Mouse (Mus musculus) c-Kit-positive CD71-positive TER-119-negative erythroid progenitor cells, embryonic 14.5 days (primary cell): Measurements from ENCODE around the gene Sox11.

Experiments used
- DNase-seq: peaks from one replicate; pipeline ENCODE4 v3.0.0-alpha.2; 2013; ENCODE audit warnings: low read depth

Gene Sox11

GRCm38 (mm10) chr12:27341871-27342690, at the start of gene Sox11:
Gene Sox11, minus strand, starts transcription at chr12:27342574.
- DNase-seq = no peak

GRCm38 (mm10) chr12:27391652-27392305, 49.4 kb upstream of the Sox11 start:
- DNase-seq = no peak

GRCm38 (mm10) chr12:27390439-27390838, 48.1 kb upstream of the Sox11 start:
- DNase-seq = no peak

- DNase-seq = no peak
Observed at GRCm38 (mm10) chr12:27389429-27389828, 47.1 kb upstream of the Sox11 start.

- DNase-seq = no peak
Observed at GRCm38 (mm10) chr12:27372505-27372904, 30.1 kb upstream of the Sox11 start.

GRCm38 (mm10) chr12:27370756-27371155, 28.4 kb upstream of the Sox11 start:
- no peak for DNase-seq

GRCm38 (mm10) chr12:27367476-27367875, 25.1 kb upstream of the Sox11 start:
- DNase-seq = no peak

GRCm38 (mm10) chr12:27363840-27364640, 21.7 kb upstream of the Sox11 start:
- no peak for DNase-seq

GRCm38 (mm10) chr12:27357076-27357637, 14.8 kb upstream of the Sox11 start:
- no peak for DNase-seq

- no peak for DNase-seq
Observed at GRCm38 (mm10) chr12:27356571-27356970, 14.2 kb upstream of the Sox11 start.

- DNase-seq = no peak
Observed at GRCm38 (mm10) chr12:27343606-27344410, 1.4 kb upstream of the Sox11 start.

- DNase-seq = no peak
Observed at GRCm38 (mm10) chr12:27342691-27343605, 574 bp upstream of the Sox11 start.

- no peak for DNase-seq
Observed at GRCm38 (mm10) chr12:27341130-27341870, 1.1 kb downstream of the Sox11 start.

- DNase-seq = no peak
Observed at GRCm38 (mm10) chr12:27340451-27341035, 1.8 kb downstream of the Sox11 start.

- DNase-seq = no peak
Observed at GRCm38 (mm10) chr12:27339171-27339751, 3.1 kb downstream of the Sox11 start.

- no peak for DNase-seq
Observed at GRCm38 (mm10) chr12:27338721-27339170, 3.6 kb downstream of the Sox11 start.

GRCm38 (mm10) chr12:27338116-27338515, 4.3 kb downstream of the Sox11 start:
- no peak for DNase-seq

GRCm38 (mm10) chr12:27337482-27337881, 4.9 kb downstream of the Sox11 start:
- DNase-seq = no peak

GRCm38 (mm10) chr12:27336801-27337200, 5.6 kb downstream of the Sox11 start:
- no peak for DNase-seq
